Mouse (Mus musculus) liver, embryonic 14.5 days (tissue): ENCODE measurements around the gene Smim24.

Experiments used
- CTCF ChIP-seq: IDR thresholded peaks from 2 replicates; pipeline ENCODE4 v1.5.1; 2016; ENCODE audit warnings: antibody characterized with exemption, low read depth, control low read depth
- EP300 ChIP-seq: IDR thresholded peaks from 2 replicates; pipeline ENCODE4 v1.6.1; 2016; ENCODE audit warnings: antibody characterized with exemption, low read depth

DNA sequence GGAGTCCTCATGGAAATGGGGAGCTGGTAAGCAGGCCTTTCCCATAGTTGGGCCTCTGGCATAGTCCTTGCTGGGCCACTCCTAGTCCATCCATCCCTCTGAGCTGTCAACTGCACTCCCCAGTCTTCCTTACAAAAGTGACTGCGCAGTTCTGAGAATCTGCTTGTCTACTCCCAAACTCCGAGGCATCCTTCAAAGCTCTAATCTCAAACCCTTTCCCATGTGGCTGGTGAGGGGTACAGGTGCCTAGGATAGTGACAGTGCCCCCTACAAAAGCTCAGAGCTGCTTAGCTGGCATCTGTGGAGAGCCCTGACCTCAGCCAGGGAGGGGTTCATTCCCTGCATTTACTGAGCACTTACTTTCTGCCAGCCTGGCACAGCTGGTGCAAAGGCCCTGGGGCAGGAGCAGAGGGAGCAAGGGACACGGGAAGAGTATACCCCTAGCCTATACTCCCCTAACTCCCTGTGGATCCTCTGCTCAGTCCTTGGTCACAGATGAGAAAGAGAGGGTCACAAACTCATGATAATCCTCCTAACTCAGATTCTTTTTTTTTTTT is 29.9 kb downstream of the Smim24 start:
- TF ChIP-seq CTCF (no peak), EP300 (no peak)
